Mouse (Mus musculus) intestine, embryonic 15.5 days (tissue): Measurements from ENCODE around the gene Cd164l2. TPM values are rescaled to one million over a fixed set of nuclear protein-coding genes. Genes with fewer than 3 reads are reported as not detected.
A peak's percentile ranks its signal among the peaks of the same experiment; 100 is the strongest.

ENCODE experiments used
- ATAC-seq: fragments of 200-750 bp; cut with Nextera tagmentation; 2 replicates; pipeline ENCODE4 v1.8.0; 2017; ENCODE audit warnings: moderate TSS enrichment, moderate library complexity
- H3K27ac ChIP-seq: fragments of 300-500 bp; sonication (generic); 2 replicates; pipeline ENCODE4 v1.5.1; 2015; ENCODE audit warnings: mild to moderate bottlenecking, inconsistent platforms
- H3K27me3 ChIP-seq: fragments of 300-500 bp; sonication (generic); replicated peaks from 2 replicates; pipeline ENCODE4 v1.6.1; 2015; ENCODE audit warnings: inconsistent platforms
- H3K36me3 ChIP-seq: fragments of 300-500 bp; sonication (generic); 2 replicates; pipeline ENCODE4 v1.6.1; 2015; ENCODE audit warnings: inconsistent platforms
- H3K4me1 ChIP-seq: fragments of 300-500 bp; sonication (generic); replicated peaks from 2 replicates; pipeline ENCODE4 v1.6.1; 2015; ENCODE audit warnings: inconsistent platforms
- H3K4me2 ChIP-seq: fragments of 300-500 bp; sonication (generic); replicated peaks from 2 replicates; pipeline ENCODE4 v1.6.1; 2015; ENCODE audit warnings: mild to moderate bottlenecking, inconsistent platforms
- H3K4me3 ChIP-seq: fragments of 300-500 bp; sonication (generic); replicated peaks from 2 replicates; pipeline ENCODE4 v1.5.1; 2015; ENCODE audit warnings: inconsistent platforms
- H3K9ac ChIP-seq: fragments of 300-500 bp; sonication (generic); 2 replicates; pipeline ENCODE4 v1.6.1; 2015; ENCODE audit warnings: inconsistent platforms
- H3K9me3 ChIP-seq: fragments of 300-500 bp; sonication (generic); 2 replicates; pipeline ENCODE4 v1.6.1; 2016; ENCODE audit warnings: inconsistent platforms
- WGBS: fragments of 180-500 bp; shearing (Covaris S2); methylation state at CpG from one replicate; pipeline ENCODE4 v1.1.7; 2015; 5-methylcytosine and 5-hydroxymethylcytosine counted together
- polyA plus RNA-seq: library from polyadenylated mRNA; unstranded; fragments of >200 nt; fragmentation: Nextera tagmentation; extraction: Ambion mirVana; gene quantifications from 2 replicates; pipeline ENCODE4 v1.2.1, GENCODE M21; 2015

Cd164l2 gene
- polyA plus RNA-seq, 1 experiment from 2014 or later = 2.7 TPM

- no peak for ATAC-seq
- peak overlapping the region; percentile 81 for H3K27ac ChIP-seq
- H3K4me2 ChIP-seq = 0 out of 2 replicates have a peak overlapping the region, but pooled peaks have one; percentile 5
- H3K9me3 ChIP-seq = no peaks in the 10 kb centered on the region
- no peak overlapping the region for H3K4me3 ChIP-seq
- H3K9ac ChIP-seq = 0 out of 2 replicates have a peak overlapping the region, but pooled peaks have one; percentile 15
- H3K27me3 ChIP-seq = no peaks in the 10 kb centered on the region
- 34% methylated on average over 5 of the region's 5 CpGs for WGBS
- H3K36me3 ChIP-seq = peaks cover 13% of the 10 kb centered on the region; the same call in 1 of the 2 replicates
- peaks cover 54% of the 10 kb centered on the region for H3K4me1 ChIP-seq
Observed at GRCm38 (mm10) chr4:133197355-133197754, 14.6 kb upstream of the Cd164l2 start.

GRCm38 (mm10) chr4:133197801-133198286 is 14.1 kb upstream of the Cd164l2 start:
- Histone ChIP-seq H3K36me3 (peaks cover 13% of the 10 kb centered on the region; the same call in 1 of the 2 replicates), H3K27me3 (no peaks in the 10 kb centered on the region), H3K9me3 (no peaks in the 10 kb centered on the region), H3K4me3 (no peak overlapping the region), H3K27ac (peak overlapping the region; percentile 81), H3K4me2 (0 out of 2 replicates have a peak overlapping the region, but pooled peaks have one; percentile 12), H3K9ac (0 out of 2 replicates have a peak overlapping the region, but pooled peaks have one; percentile 15), H3K4me1 (peaks cover 54% of the 10 kb centered on the region)
- WGBS = 22% methylated on average over 13 of the region's 13 CpGs
- ATAC-seq = peak; percentile 42

- Histone ChIP-seq H3K4me3 (no peak overlapping the region), H3K27me3 (no peaks in the 10 kb centered on the region), H3K27ac (peak overlapping the region; percentile 81), H3K9me3 (no peaks in the 10 kb centered on the region), H3K36me3 (peaks cover 7% of the 10 kb centered on the region; the same call in 1 of the 2 replicates), H3K9ac (0 out of 2 replicates have a peak overlapping the region, but pooled peaks have one; percentile 15), H3K4me1 (peaks cover 54% of the 10 kb centered on the region), H3K4me2 (no peak overlapping the region)
- 23% methylated on average over 19 of the region's 19 CpGs for WGBS
- ATAC-seq = no peak
Observed at GRCm38 (mm10) chr4:133198337-133199180, 13.4 kb upstream of the Cd164l2 start.

- H3K27me3 ChIP-seq = no peaks in the 10 kb centered on the region
- H3K4me3 ChIP-seq = no peak overlapping the region
- 0 out of 2 replicates have a peak, but pooled peaks cover under 1% of the 10 kb centered on the region for H3K36me3 ChIP-seq
- peak overlapping the region; percentile 77 for H3K27ac ChIP-seq
- WGBS = 69% methylated on average over 6 of the region's 6 CpGs
- no peak for ATAC-seq
- H3K9ac ChIP-seq = no peak overlapping the region
- no peaks in the 10 kb centered on the region for H3K9me3 ChIP-seq
- 0 out of 2 replicates have a peak overlapping the region, but pooled peaks have one; percentile 15 for H3K4me2 ChIP-seq
- H3K4me1 ChIP-seq = peaks cover 60% of the 10 kb centered on the region
Observed at GRCm38 (mm10) chr4:133199743-133200142, 12.2 kb upstream of the Cd164l2 start.

GRCm38 (mm10) chr4:133200343-133200742 is 11.6 kb upstream of the Cd164l2 start:
- H3K9ac ChIP-seq = no peak overlapping the region
- H3K27ac ChIP-seq = peak overlapping the region; percentile 77
- no peaks in the 10 kb centered on the region for H3K27me3 ChIP-seq
- 0 out of 2 replicates have a peak overlapping the region, but pooled peaks have one; percentile 15 for H3K4me2 ChIP-seq
- 35% methylated on average over 21 of the region's 21 CpGs for WGBS
- peak; percentile 1; the same call in 1 of the 2 replicates for ATAC-seq
- H3K4me3 ChIP-seq = no peak overlapping the region
- peaks cover 64% of the 10 kb centered on the region for H3K4me1 ChIP-seq
- no peaks in the 10 kb centered on the region for H3K9me3 ChIP-seq
- H3K36me3 ChIP-seq = no peaks in the 10 kb centered on the region

- peak overlapping the region; percentile 77 for H3K27ac ChIP-seq
- ATAC-seq = peak; percentile 70
- no peak overlapping the region for H3K4me3 ChIP-seq
- H3K4me1 ChIP-seq = peaks cover 64% of the 10 kb centered on the region
- 0 out of 2 replicates have a peak overlapping the region, but pooled peaks have one; percentile 24 for H3K9ac ChIP-seq
- H3K9me3 ChIP-seq = no peaks in the 10 kb centered on the region
- no peaks in the 10 kb centered on the region for H3K36me3 ChIP-seq
- H3K4me2 ChIP-seq = 0 out of 2 replicates have a peak overlapping the region, but pooled peaks have one; percentile 0
- WGBS = 51% methylated on average over 8 of the region's 8 CpGs
- no peaks in the 10 kb centered on the region for H3K27me3 ChIP-seq
Observed at GRCm38 (mm10) chr4:133201006-133201771, 10.7 kb upstream of the Cd164l2 start.

GRCm38 (mm10) chr4:133202254-133202653 is 9.7 kb upstream of the Cd164l2 start:
- WGBS = 92% methylated on average over 3 of the region's 3 CpGs
- H3K4me3 ChIP-seq = no peak overlapping the region
- H3K9ac ChIP-seq = no peak overlapping the region
- no peaks in the 10 kb centered on the region for H3K27me3 ChIP-seq
- H3K27ac ChIP-seq = peak overlapping the region; percentile 44; the same call in 1 of the 2 replicates
- peaks cover 54% of the 10 kb centered on the region for H3K4me1 ChIP-seq
- H3K36me3 ChIP-seq = no peaks in the 10 kb centered on the region
- H3K9me3 ChIP-seq = no peaks in the 10 kb centered on the region
- ATAC-seq = no peak
- no peak overlapping the region for H3K4me2 ChIP-seq

GRCm38 (mm10) chr4:133203591-133203990 is 8.3 kb upstream of the Cd164l2 start:
- Histone ChIP-seq H3K4me2 (no peak overlapping the region), H3K27me3 (no peaks in the 10 kb centered on the region), H3K9me3 (no peaks in the 10 kb centered on the region), H3K27ac (no peak overlapping the region), H3K9ac (no peak overlapping the region), H3K4me3 (no peak overlapping the region), H3K4me1 (peaks cover 41% of the 10 kb centered on the region), H3K36me3 (no peaks in the 10 kb centered on the region)
- WGBS = 69% methylated on average over 3 of the region's 3 CpGs
- no peak for ATAC-seq

- no peak overlapping the region for H3K4me2 ChIP-seq
- H3K9me3 ChIP-seq = no peaks in the 10 kb centered on the region
- 24% methylated on average over 7 of the region's 7 CpGs for WGBS
- peaks cover 33% of the 10 kb centered on the region for H3K4me1 ChIP-seq
- H3K36me3 ChIP-seq = no peaks in the 10 kb centered on the region
- H3K9ac ChIP-seq = no peak overlapping the region
- H3K4me3 ChIP-seq = no peak overlapping the region
- H3K27ac ChIP-seq = peak overlapping the region; percentile 38
- H3K27me3 ChIP-seq = no peaks in the 10 kb centered on the region
- ATAC-seq = no peak
Observed at GRCm38 (mm10) chr4:133204379-133204778, 7.6 kb upstream of the Cd164l2 start.

GRCm38 (mm10) chr4:133209366-133209765 is 2.6 kb upstream of the Cd164l2 start:
- peaks cover 27% of the 10 kb centered on the region for H3K4me1 ChIP-seq
- 4% methylated on average over 11 of the region's 11 CpGs for WGBS
- ATAC-seq = no peak
- H3K36me3 ChIP-seq = no peaks in the 10 kb centered on the region
- H3K27ac ChIP-seq = no peak overlapping the region
- peaks cover 13% of the 10 kb centered on the region for H3K27me3 ChIP-seq
- no peak overlapping the region for H3K4me3 ChIP-seq
- no peak overlapping the region for H3K9ac ChIP-seq
- no peaks in the 10 kb centered on the region for H3K9me3 ChIP-seq
- H3K4me2 ChIP-seq = no peak overlapping the region

- H3K36me3 ChIP-seq = no peaks in the 10 kb centered on the region
- H3K9me3 ChIP-seq = no peaks in the 10 kb centered on the region
- whole genome bisulfite sequencing = 92% methylated on average over 24 of the region's 24 CpGs
- H3K9ac ChIP-seq = no peak overlapping the region
- peaks cover 13% of the 10 kb centered on the region for H3K27me3 ChIP-seq
- no peak overlapping the region for H3K4me3 ChIP-seq
- no peak overlapping the region for H3K27ac ChIP-seq
- no peak for ATAC-seq
- no peak overlapping the region for H3K4me2 ChIP-seq
- peaks cover 18% of the 10 kb centered on the region for H3K4me1 ChIP-seq
Observed at GRCm38 (mm10) chr4:133210023-133210787, 1.7 kb upstream of the Cd164l2 start.
